Mouse (Mus musculus) kidney, adult 2 months (tissue): ENCODE data around the gene Hist1h4i.

ENCODE experiments used
- CTCF ChIP-seq: fragments of 200-500 bp; conservative IDR thresholded peaks from 2 replicates; pipeline ENCODE4 v1.5.1; 2011; ENCODE audit warnings: low read depth, mild to moderate bottlenecking, control low read depth, low read length, moderate library complexity, mixed read lengths; ENCODE audit not compliant: insufficient read depth, insufficient read length
- POLR2A ChIP-seq: fragments of 200-500 bp; IDR thresholded peaks from one replicate; pipeline ENCODE4 v1.6.1; 2011; ENCODE audit warnings: low read depth, low read length, control low read depth

- TF ChIP-seq CTCF (no peak), POLR2A (no peak)
Measured at GRCm38 (mm10) chr13:22044432-22045155, 3.4 kb upstream of the Hist1h4i start.
